Mouse (Mus musculus) right cerebral cortex, postnatal 25 days (tissue): Measurements from ENCODE around the gene Wnk2.
A peak's percentile ranks its signal among the peaks of the same experiment; 100 is the strongest.
"Not testable (repeated sequence)": the region's sequence is repeated elsewhere in the genome, so short reads cannot be mapped to it uniquely, and the experiment has no call there.

Experiments
- DNase-seq: peaks from one replicate; pipeline ENCODE4 v3.0.0; 2022

Wnk2 gene

DNA sequence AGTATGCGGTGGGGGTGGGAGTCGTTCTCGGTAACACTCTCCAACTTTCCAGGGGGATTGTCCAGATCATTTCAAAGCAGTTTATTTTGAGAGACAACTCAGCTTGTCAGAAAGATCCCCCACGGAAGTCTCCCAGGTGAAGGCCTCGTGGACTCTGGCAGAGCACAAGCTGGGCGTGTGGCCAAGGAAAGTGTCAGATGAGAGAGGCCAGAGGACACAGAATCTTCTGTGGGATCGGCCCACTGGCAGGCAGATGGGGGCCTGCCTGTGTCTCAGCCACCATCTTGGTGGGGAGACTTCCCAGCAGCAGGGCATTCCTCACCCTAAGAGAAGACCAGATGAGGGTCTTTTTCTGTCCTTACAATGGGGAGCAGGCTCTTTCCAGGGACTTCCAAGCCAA is 60.4 kb downstream of the Wnk2 start:
- no peak for DNase-seq

DNA sequence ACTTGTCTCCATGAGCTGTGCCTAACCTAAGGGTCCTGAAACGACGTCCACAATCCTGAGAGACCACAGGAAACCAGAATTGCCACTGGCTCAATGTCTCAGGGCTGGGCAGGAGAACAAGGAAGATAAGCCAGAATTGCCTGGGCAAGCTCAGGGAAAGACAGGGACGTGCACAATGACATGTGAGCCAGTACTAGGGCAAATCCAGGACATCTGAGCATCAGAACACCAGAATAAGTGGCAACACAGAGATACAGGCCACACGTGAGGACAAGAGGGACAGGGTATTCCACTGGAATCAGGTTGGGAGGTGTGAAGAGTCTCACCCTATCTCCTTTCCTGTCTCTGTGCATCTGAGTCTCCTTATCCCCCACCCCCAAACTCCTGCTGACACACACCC is 61.4 kb downstream of the Wnk2 start:
- no peak for DNase-seq

DNA sequence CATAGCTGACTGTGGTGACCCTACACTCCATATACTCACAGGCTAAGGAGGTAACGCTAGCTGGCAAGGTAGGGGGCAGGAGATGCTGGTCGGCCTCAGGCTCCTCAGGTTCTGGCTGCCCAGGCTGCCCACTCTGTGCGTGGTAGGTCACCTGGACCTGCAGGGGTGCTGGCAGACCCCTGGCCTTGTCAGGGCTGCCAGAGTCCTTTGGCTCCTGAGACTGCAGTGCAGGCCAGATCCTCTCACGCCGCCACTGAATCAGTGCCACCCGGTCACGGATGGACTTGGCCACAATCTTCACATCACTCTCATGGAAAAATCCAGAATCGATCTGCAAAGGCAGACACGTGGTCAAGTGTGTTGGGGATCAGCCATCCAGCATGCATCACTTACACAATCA is 62.6 kb downstream of the Wnk2 start:
- no peak for DNase-seq

DNA sequence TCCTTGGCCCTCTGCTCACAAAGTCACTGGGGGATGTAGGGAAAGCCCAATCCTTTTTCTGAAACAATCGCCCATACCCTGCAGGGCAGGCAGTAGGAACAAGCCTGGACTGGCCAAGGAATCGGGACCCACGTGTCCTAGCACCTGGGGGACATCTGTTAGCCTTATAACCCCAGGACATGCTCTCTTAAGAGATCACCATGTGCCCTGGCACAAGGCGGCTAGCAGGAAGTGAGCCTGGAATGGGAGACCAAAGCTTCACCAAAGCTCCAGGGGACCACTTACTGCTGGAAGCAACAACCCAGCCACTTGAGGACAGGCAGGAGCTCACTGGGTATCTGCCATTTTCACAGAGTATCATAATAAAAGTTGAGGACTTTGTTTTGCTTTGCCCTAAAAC is 63.0 kb downstream of the Wnk2 start:
- DNase-seq = no peak

DNA sequence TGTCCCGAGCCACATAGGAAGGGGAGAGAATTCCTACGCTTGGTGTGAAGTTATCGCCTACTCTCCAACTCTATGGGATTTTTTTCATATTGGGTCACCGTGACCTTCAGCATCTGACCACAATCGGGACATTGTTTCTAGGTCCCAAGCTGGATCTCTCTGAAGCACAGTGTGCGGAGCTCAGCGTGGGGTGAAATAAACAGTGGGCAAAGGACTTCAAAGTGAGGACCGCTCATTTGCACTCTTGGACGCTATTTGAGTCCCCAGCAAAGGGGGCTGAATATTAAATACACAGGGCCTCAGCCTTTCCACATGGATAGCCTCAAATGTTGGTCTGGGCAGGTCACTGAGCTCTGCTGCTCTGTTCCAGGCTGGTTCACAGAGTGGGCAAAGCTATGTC is 63.9 kb downstream of the Wnk2 start:
- DNase-seq = no peak

DNA sequence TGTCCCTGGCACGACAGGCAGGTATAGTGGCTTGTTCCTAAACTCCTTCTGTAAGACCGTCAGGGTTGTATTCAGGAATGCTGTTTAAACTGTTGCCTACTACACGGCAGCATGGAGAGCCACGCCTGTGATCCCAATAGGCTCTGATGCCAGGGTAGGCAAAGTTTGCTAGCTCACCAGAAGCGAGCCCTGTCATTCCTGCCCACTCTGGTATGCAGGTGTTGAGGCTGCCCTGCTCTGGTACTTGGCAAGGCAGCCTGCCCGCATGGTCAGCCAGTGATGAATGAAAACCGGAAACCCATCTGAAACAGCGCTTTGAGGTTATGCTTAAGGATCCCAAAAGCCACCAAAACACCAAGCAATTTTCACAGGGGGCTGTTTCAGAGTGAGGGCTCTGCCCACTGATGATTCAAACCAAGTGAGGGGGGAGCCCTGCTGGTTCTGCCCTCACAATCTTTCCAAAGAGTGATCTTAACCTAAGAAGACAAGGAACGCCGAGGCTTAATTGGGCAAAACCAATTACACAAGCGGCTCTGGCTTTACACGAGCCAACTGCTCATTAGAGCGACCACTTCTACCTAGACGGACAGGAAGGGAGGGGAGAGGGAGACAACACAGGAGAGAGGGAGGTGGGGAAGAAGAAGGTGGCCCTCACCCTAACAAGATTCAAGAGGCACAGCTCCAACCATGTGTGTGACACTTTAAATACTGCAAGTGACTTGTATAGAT is 65.5 kb downstream of the Wnk2 start:
- no peak for DNase-seq

DNA sequence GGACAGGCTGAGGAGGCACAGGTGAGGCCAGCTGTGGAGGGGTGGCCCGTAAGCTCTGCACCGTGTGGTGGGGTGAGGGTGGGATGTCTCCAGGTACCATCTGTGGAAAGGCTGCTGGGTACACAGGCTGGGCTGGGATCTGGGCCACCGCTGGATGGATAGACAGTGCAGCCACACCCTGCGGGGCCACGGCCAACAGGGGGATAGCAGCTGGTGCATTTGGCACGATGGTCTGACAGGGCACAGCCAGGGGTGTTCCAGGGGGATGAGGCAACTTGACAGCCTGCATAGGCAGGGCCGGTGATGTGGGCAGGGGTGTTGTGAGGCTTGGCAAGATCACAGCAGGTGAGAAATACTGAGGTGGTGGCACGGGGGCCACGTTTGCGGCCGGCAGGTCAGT is 71.6 kb downstream of the Wnk2 start:
- no peak for DNase-seq

DNA sequence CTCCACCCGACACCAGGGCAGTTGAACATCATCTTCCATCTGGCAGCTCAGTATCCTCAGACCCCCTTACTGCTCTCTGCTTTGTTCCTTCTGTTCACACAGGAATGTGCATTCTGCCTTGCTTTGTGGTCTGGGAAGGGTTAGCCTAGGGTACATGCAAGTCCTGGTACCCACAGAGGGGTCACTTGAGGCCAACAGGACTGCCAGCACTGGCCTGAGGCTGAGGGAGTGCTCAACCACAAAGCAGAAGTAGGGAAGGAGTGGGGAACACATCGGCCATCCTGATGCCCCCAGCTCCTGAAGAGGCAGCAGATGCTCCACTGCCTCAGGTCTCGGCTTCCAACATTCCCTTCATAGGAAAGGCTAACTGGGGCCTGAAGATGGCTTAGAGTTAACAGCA is 72.4 kb downstream of the Wnk2 start:
- no peak for DNase-seq

DNA sequence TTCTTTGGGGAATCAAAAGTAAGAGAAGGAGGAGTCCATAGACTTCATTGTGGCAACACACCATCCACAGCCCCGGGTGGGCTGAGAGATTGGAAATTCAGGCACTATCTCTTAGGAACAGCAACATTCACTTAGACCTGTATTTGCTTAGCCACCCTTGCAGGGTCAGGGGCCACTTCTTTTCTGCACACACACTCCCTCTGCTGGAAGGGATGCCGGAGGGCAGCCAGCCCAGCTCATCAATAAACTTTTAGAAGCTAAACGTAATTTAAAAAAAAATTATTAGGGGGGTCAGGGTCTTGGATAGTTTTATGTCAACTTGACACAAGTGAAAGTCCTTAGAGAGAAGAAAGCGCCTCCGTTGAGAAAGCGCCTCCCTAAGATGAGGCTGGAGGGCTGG is 74.5 kb downstream of the Wnk2 start:
- no peak for DNase-seq

DNA sequence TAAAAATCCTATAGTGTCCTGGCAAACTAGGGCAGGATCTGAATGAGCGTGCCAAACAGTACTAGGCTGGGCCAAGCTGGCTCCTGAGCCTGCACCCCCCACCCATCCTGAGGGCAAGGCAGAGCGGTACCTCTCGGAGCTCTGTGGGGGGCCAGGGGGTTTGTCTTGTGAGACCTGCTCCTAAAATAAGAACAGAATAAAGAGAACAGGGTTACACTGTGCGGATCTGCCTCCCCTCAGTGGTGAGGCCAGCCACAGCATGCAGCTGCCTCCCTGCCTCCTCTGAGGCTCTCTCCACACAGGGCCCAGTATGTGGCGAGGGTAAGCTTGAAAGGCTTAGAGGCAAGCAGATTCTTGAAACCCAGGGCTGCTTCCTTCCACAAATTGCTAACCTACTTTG is 76.0 kb downstream of the Wnk2 start:
- DNase-seq = no peak

DNA sequence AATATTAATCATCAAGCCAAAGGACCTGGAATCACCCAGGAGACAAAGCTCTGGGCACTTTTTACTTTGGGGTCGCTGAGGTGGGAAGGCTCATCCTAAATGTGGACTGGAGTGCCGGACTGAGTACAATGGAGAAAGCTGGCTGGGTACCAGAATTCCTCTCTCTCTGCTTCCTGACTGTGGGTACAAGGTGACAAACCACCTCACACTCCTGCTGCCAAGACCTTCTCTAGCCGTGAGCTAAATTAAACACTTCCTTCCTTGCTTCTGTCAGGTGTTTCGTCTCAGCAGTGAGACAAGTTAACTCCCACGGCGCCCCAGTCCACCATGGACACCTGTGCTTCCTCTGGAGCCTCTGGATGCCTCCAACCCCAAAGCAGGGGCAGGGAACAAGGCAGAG is 77.8 kb downstream of the Wnk2 start:
- DNase-seq = no peak

DNA sequence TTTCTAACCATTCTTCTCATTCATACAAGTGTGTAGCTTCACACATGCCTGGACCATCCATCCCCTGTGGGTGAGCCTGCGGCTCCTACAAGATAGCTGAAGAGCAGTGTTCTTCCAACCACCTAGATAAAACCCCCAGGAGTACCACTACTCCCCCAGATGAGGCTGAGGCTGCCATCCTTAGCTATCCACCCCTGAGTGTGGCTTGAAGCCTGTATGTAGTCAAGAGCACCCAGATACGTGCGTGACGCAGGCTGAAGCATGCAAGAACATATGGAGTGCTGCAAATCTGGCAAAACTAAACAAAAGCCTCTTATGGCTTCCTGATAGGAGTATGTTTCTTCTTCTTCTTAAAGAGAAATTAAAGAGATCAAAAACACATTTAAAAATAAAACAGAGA is 78.4 kb downstream of the Wnk2 start:
- DNase-seq = peak; percentile 57

DNA sequence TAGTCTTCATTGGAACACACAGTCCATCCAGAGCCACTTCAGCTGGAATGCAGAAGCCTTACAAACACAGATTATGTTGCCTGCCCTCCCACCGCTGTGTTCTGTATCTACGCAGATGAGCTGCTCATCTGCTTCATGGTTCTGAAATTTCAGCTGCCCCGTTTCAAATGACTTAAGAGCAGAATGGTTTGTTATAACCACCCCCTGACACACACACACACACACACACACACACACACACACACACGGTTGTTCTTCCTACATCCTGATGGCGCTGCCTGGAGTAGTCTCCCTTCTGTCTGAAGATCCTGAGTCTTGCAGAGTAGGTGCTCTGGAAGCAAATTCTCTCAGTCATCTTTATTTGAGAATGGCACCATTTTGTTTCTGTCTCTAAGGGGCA is 83.6 kb downstream of the Wnk2 start:
- no peak for DNase-seq

DNA sequence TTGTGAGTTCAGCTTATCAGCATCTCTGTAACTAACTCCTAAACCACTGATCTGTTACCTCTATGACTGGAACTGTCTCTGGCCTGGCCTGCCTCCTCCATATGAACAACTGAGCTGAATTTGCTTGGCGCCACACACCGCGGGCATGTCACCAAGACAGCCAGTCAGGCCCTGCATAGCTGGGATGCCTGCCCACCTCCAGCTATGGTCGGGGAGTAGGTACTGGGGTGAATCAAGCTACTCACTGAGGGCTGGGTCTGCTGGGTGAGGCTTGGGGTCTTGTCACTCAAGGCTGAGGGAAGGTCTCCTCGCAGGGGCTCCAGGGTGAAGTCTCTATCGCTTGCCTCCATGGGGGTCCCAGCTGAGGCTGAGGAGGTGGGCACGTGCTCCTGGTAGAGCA is 87.4 kb downstream of the Wnk2 start:
- no peak for DNase-seq

DNA sequence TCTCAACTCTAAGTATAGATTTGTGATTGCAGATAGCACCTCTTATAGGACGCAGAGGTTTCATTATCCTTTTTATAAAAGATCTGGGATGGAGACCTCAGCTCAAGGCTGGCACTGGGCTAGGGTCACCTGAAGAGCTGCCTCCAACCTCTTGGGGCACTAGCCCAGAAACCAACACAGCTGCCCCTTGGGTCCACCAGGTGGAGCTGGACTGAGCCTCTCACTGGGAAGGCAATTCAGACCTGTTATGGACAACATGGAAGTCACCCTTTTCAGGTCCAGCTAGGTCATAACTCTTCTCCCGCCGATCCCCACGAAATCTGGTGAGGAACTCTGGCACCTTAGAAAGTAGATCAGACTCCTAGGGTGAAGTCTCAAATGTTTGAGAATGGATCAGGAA is 89.3 kb downstream of the Wnk2 start:
- no peak for DNase-seq

DNA sequence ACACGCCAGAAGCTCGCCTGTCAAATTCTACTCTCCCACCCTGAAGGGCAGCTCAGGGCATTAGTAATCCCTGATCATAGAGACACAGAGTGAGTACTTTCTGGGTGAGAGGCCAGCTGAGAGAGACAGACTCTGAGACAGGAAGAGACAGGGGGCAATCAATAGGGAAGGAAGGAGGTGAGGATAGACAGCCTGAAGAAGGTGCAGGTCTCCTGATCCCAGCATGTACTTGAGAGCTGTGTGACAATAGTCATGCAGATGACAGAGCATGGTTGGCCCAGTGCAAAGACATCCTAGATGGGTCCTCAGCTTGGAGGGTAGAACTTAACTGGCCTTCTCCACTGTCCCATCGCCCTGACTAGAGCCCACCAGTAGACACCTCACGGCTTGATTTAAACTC is 91.5 kb downstream of the Wnk2 start:
- DNase-seq = no peak

DNA sequence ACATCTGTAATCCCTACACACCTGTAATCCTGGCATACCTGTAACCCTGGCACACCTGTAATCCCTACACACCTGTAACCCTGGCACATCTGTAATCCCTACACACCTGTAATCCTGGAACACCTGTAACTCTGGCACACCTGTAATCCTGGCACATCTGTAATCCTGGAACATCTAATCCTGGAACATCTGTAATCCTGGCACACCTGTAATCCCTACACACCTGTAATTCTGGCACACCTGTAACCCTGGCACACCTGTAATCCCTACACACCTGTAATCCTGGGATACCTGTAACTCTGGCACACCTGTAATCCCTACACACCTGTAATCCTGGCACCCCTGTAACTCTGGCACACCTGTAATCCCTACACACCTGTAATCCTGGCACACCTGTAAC is 93.1 kb downstream of the Wnk2 start:
- not testable (repeated sequence) for DNase-seq

DNA sequence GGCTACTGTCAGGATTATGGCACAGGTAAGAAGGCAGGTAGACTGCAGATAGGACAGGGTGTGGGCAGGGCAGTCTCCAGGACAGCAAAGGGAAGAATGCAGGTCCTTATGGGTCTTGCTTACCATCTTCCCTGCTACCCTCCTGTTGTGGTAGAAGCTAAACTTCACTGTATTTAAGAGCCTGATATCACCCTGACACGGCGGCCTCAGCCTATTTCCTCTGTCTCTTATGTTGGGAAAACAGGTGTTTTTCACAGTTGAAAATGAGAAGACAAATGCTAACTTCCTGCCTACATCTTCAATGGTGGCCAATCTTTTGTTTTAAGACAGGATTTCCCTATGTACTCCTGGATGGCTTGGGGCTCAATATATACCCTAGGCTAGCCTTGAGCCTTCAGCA is 94.5 kb downstream of the Wnk2 start:
- no peak for DNase-seq

DNA sequence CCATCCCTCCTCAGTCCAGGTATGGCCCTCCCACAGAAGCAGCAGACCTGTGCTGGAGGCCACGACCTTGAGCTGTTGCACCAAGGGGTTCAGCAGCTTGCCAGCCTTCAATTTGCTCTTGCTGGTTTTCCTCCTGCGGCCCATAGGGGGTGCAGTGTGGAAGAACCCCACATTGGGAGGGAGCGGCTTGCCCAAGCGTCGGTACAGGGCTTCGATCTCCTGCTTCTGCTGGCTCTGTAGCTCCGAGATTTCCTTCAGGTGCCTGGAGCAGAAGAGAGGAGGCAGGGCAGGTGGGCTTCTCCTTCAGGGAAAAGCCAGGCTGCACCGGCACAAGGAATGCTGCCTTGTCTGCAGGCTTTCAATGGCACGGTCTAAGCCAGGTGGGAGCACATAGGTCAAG is 95.3 kb downstream of the Wnk2 start:
- DNase-seq = no peak

DNA sequence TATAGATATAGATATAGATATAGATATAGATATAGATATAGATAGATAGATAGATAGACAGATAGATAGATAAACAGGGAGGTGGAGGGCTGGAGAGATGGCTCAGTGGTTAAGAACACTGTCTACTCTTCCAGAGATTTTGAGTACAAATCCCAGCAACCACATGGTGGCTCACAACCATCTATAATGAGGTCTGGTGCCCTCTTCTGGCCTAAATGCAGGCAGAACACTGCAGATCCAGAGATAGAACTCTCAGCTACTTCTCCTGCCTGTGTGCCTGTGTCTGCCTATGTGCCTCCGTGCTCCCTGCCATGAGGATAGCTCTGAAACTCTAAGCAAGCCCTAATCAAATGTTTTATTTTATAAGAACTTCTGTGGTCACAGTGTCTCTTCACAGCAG is 100.4 kb downstream of the Wnk2 start:
- DNase-seq = no peak

DNA sequence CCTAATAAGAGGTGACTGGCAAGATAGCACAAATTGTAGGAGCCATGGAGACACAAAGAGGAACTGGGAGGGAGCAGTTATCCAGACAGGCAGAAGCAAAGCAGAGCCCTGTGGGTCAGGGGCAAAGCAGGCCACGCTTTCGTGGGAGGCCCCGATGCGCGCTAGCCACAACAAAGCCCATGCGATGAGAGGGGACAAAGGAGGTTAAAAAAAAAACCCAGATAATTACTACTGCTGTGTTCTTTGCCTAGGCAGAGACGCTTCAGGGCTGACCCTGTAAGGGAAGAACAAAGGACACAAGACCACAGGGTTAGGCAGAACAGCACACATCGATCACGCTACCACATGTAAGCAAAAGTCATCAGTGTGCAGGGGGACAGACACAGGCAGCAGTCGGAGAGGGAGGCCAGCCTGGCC is 103.7 kb downstream of the Wnk2 start:
- no peak for DNase-seq

DNA sequence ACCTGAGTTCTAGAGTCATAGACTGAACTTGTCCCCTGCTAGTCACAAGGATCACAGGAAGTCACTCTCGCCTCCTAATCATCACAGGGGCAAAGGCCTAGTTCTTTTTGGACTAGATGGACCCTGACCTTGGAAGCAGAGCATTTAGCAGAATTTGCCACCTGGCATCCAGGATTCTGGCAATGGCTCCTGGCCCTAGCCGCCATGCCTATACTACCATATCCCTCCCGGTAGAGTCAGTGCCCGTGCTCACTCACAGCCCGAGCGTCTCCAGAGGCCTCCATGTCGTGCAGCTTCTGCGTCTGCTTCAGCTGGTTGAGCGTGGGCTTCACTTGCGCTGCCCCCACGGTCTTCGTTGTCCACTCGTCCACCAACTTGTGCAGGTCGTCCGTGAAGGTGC is 105.4 kb downstream of the Wnk2 start:
- no peak for DNase-seq

DNA sequence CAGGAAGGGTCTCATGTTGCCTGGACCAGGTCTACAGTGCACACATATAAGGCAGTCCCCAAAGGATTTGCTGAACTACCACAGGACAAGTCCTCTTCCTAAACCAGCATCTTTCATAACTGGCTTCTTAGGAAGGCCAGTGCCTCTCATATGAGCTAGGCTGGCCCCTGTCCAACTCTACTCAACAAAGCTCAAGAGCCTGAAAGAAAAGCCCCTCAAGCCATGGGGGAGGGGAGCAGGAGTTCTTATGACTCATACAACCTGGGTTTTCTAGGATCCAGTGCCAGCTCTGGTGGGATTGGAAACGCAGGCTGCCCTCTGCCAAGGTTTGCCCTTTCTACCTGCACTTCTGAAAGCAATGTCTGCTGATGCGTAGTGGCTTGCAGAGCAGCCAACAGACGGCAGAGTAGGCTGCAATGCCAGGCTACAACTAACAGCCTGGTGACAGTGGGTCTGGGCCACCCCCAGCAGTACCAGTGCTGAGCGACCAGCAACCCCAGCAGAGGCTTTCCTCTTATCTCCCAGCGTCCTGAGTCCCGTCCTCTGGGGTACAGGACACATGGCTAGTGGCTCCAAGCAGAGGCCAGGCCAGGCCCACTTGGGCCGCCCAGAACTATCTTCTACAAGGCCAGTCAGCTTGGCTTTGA is 110.8 kb downstream of the Wnk2 start:
- no peak for DNase-seq

DNA sequence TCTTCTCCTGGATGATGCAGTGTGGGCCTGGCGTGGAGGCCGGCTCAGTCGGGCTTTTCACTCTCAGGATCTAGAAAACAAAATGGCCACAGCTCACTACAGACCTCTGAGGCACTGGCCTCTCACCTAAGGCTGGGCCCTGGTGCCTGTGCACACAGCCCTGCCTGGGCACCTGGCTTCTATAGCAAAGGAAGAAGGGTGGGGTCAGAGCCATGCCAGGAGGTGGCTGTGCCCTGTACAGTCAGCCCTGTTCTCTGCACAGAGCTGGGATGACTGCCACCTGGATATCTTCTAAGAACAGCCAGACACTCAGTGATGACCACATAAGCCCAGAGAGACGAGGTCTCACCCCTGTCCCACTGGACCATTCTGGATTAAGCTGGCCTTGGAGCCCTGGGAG is 111.4 kb downstream of the Wnk2 start:
- DNase-seq = no peak

DNA sequence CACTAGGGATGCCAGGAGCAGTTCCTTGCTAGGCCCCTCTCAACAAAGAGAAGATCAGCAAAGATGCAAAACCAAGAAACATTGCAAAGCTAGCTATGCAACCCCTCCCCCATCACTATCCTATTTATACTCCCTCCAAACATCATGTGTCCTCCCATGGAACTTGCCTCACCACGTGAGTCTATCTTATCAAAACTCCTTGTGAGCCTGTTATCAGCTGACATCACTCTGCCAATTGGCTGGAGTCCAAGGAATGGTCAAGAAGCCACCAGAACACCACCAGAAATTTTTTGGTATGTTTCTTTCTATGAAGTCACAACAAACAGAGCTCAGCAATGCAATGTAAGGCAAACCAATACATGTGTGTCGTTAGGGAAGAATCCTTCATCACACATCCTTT is 116.8 kb downstream of the Wnk2 start:
- DNase-seq = no peak
